Mouse (Mus musculus): Measurements from ENCODE around the gene Morn4. TPM values are rescaled to one million over a fixed set of nuclear protein-coding genes. Genes with fewer than 3 reads are reported as not detected.

The Morn4 gene
- polyA plus RNA-seq, 1 experiment from 2014 or later, result 75.1 TPM

GRCm38 (mm10) chr19:42058426-42058825 is 27.7 kb downstream of the Morn4 start:
- no peak for ATAC-seq (ENCODE audit: low FRiP score)
- Histone ChIP-seq H3K9me3 (ENCODE audit: control insufficient read depth, low read length) (no peaks in the 10 kb centered on the region), H3K36me3 (ENCODE audit: control insufficient read depth, insufficient read depth, low read length) (no peaks in the 10 kb centered on the region), H3K9ac (ENCODE audit: low read depth, low read length) (no peak overlapping the region), H3K4me1 (replicated peaks; ENCODE audit: control insufficient read depth, insufficient read depth, low read length) (no peaks in the 10 kb centered on the region), H3K4me2 (replicated peaks; ENCODE audit: low read depth, low read length) (no peak overlapping the region), H3K27me3 (ENCODE audit: control insufficient read depth, insufficient read depth, low read length) (no peaks in the 10 kb centered on the region), H3K4me3 (ENCODE audit: low read depth, low read length) (no peak overlapping the region), H3K27ac (ENCODE audit: low read depth, low read length) (no peak overlapping the region)
- WGBS, result 80% methylated on average over 7 of the region's 7 CpGs
- no peak for DNase-seq (ENCODE audit: low spot score)

GRCm38 (mm10) chr19:42056719-42057409 is 29.3 kb downstream of the Morn4 start:
- Histone ChIP-seq H3K4me2 (replicated peaks; ENCODE audit: low read depth, low read length) (no peak overlapping the region), H3K27ac (ENCODE audit: low read depth, low read length) (no peak overlapping the region), H3K4me1 (replicated peaks; ENCODE audit: control insufficient read depth, insufficient read depth, low read length) (no peaks in the 10 kb centered on the region), H3K4me3 (ENCODE audit: low read depth, low read length) (no peak overlapping the region), H3K9me3 (ENCODE audit: control insufficient read depth, low read length) (no peaks in the 10 kb centered on the region), H3K27me3 (ENCODE audit: control insufficient read depth, insufficient read depth, low read length) (no peaks in the 10 kb centered on the region), H3K36me3 (ENCODE audit: control insufficient read depth, insufficient read depth, low read length) (no peaks in the 10 kb centered on the region), H3K9ac (ENCODE audit: low read depth, low read length) (no peak overlapping the region)
- 82% methylated on average over 6 of the region's 6 CpGs for WGBS
- DNase-seq (ENCODE audit: low spot score) (no peak), ATAC-seq (ENCODE audit: low FRiP score) (no peak)

- H3K27me3 ChIP-seq (ENCODE audit: control insufficient read depth, insufficient read depth, low read length), result no peaks in the 10 kb centered on the region
- no peaks in the 10 kb centered on the region for H3K9me3 ChIP-seq (ENCODE audit: control insufficient read depth, low read length)
- no peak for DNase-seq (ENCODE audit: low spot score)
- H3K4me3 ChIP-seq (ENCODE audit: low read depth, low read length), result no peak overlapping the region
- no peak overlapping the region for H3K27ac ChIP-seq (ENCODE audit: low read depth, low read length)
- ATAC-seq (ENCODE audit: low FRiP score), result no peak
- no peaks in the 10 kb centered on the region for H3K4me1 ChIP-seq (replicated peaks; ENCODE audit: control insufficient read depth, insufficient read depth, low read length)
- H3K9ac ChIP-seq (ENCODE audit: low read depth, low read length), result no peak overlapping the region
- 92% methylated on average over 2 of the region's 2 CpGs for WGBS
- H3K4me2 ChIP-seq (replicated peaks; ENCODE audit: low read depth, low read length), result no peak overlapping the region
- no peaks in the 10 kb centered on the region for H3K36me3 ChIP-seq (ENCODE audit: control insufficient read depth, insufficient read depth, low read length)
These were observed 30.3 kb downstream of the Morn4 start for GRCm38 (mm10) chr19:42055881-42056280.

- Histone ChIP-seq H3K36me3 (ENCODE audit: control insufficient read depth, insufficient read depth, low read length) (no peaks in the 10 kb centered on the region), H3K4me1 (replicated peaks; ENCODE audit: control insufficient read depth, insufficient read depth, low read length) (no peaks in the 10 kb centered on the region), H3K4me2 (replicated peaks; ENCODE audit: low read depth, low read length) (no peak overlapping the region), H3K9ac (ENCODE audit: low read depth, low read length) (no peak overlapping the region), H3K27ac (ENCODE audit: low read depth, low read length) (no peak overlapping the region), H3K27me3 (ENCODE audit: control insufficient read depth, insufficient read depth, low read length) (no peaks in the 10 kb centered on the region), H3K4me3 (ENCODE audit: low read depth, low read length) (no peak overlapping the region), H3K9me3 (ENCODE audit: control insufficient read depth, low read length) (no peaks in the 10 kb centered on the region)
- no peak for DNase-seq (ENCODE audit: low spot score)
- 82% methylated on average over 6 of the region's 6 CpGs for whole genome bisulfite sequencing
- no peak for ATAC-seq (ENCODE audit: low FRiP score)
These were observed 31.9 kb downstream of the Morn4 start for GRCm38 (mm10) chr19:42054255-42054654.

GRCm38 (mm10) chr19:42051948-42052347 is 34.2 kb downstream of the Morn4 start, which contains the start of gene 4933411K16Rik:
Gene 4933411K16Rik (plus strand): TSS chr19:42052248.
- WGBS, result 66% methylated on average over 4 of the region's 4 CpGs
- ATAC-seq (ENCODE audit: low FRiP score) (no peak), DNase-seq (ENCODE audit: low spot score) (no peak)
- no peak within 1 kb of the TSS for H3K4me3 ChIP-seq (ENCODE audit: low read depth, low read length)
- no peaks in the 10 kb centered on the region for H3K36me3 ChIP-seq (ENCODE audit: control insufficient read depth, insufficient read depth, low read length)
- no peak within 1 kb of the TSS for H3K4me2 ChIP-seq (replicated peaks; ENCODE audit: low read depth, low read length)
- H3K9ac ChIP-seq (ENCODE audit: low read depth, low read length), result no peak within 1 kb of the TSS
- H3K4me1 ChIP-seq (replicated peaks; ENCODE audit: control insufficient read depth, insufficient read depth, low read length), result no peaks in the 10 kb centered on the region
- no peak within 1 kb of the TSS for H3K27ac ChIP-seq (ENCODE audit: low read depth, low read length)
- H3K27me3 ChIP-seq (ENCODE audit: control insufficient read depth, insufficient read depth, low read length), result no peaks in the 10 kb centered on the region
- no peaks in the 10 kb centered on the region for H3K9me3 ChIP-seq (ENCODE audit: control insufficient read depth, low read length)

- Histone ChIP-seq H3K9me3 (ENCODE audit: control insufficient read depth, low read length) (no peaks in the 10 kb centered on the region), H3K27ac (ENCODE audit: low read depth, low read length) (no peak overlapping the region), H3K4me1 (replicated peaks; ENCODE audit: control insufficient read depth, insufficient read depth, low read length) (no peaks in the 10 kb centered on the region), H3K4me3 (ENCODE audit: low read depth, low read length) (no peak overlapping the region), H3K9ac (ENCODE audit: low read depth, low read length) (no peak overlapping the region), H3K27me3 (ENCODE audit: control insufficient read depth, insufficient read depth, low read length) (no peaks in the 10 kb centered on the region), H3K4me2 (replicated peaks; ENCODE audit: low read depth, low read length) (no peak overlapping the region), H3K36me3 (ENCODE audit: control insufficient read depth, insufficient read depth, low read length) (no peaks in the 10 kb centered on the region)
- DNase-seq (ENCODE audit: low spot score) (no peak), ATAC-seq (ENCODE audit: low FRiP score) (no peak)
- WGBS, result 91% methylated on average over 3 of the region's 3 CpGs
These were observed 34.8 kb downstream of the Morn4 start for GRCm38 (mm10) chr19:42051351-42051750.

- 90% methylated on average over 1 of the region's 1 CpGs for WGBS
- Histone ChIP-seq H3K9ac (ENCODE audit: low read depth, low read length) (no peak overlapping the region), H3K9me3 (ENCODE audit: control insufficient read depth, low read length) (no peaks in the 10 kb centered on the region), H3K36me3 (ENCODE audit: control insufficient read depth, insufficient read depth, low read length) (no peaks in the 10 kb centered on the region), H3K4me3 (ENCODE audit: low read depth, low read length) (no peak overlapping the region), H3K4me2 (replicated peaks; ENCODE audit: low read depth, low read length) (no peak overlapping the region), H3K27ac (ENCODE audit: low read depth, low read length) (no peak overlapping the region), H3K4me1 (replicated peaks; ENCODE audit: control insufficient read depth, insufficient read depth, low read length) (no peaks in the 10 kb centered on the region), H3K27me3 (ENCODE audit: control insufficient read depth, insufficient read depth, low read length) (no peaks in the 10 kb centered on the region)
- DNase-seq (ENCODE audit: low spot score) (no peak), ATAC-seq (ENCODE audit: low FRiP score) (no peak)
These were observed 35.9 kb downstream of the Morn4 start for GRCm38 (mm10) chr19:42050251-42050650.

GRCm38 (mm10) chr19:42045269-42046102 is 40.7 kb downstream of the Morn4 start, which contains the start of gene Hoga1:
Gene Hoga1 (plus strand): TSS chr19:42045610.
- peak within 1 kb of the TSS; percentile 18 for H3K4me3 ChIP-seq (ENCODE audit: low read depth, low read length)
- DNase-seq (ENCODE audit: low spot score) (peak; percentile 76), ATAC-seq (ENCODE audit: low FRiP score) (peak; percentile 87)
- no peaks in the 10 kb centered on the region for H3K36me3 ChIP-seq (ENCODE audit: control insufficient read depth, insufficient read depth, low read length)
- peak within 1 kb of the TSS; percentile 39 for H3K4me2 ChIP-seq (replicated peaks; ENCODE audit: low read depth, low read length)
- no peaks in the 10 kb centered on the region for H3K27me3 ChIP-seq (ENCODE audit: control insufficient read depth, insufficient read depth, low read length)
- no peak within 1 kb of the TSS for H3K27ac ChIP-seq (ENCODE audit: low read depth, low read length)
- 28% methylated on average over 23 of the region's 23 CpGs for WGBS
- H3K9me3 ChIP-seq (ENCODE audit: control insufficient read depth, low read length), result no peaks in the 10 kb centered on the region
- no peaks in the 10 kb centered on the region for H3K4me1 ChIP-seq (replicated peaks; ENCODE audit: control insufficient read depth, insufficient read depth, low read length)
- peak within 1 kb of the TSS; percentile 27; the same call in 1 of the 2 replicates for H3K9ac ChIP-seq (ENCODE audit: low read depth, low read length)
